Mouse (Mus musculus): ENCODE measurements at regions not wholly inside any gene's neighbourhood (a gene's known extent, or its start where the extent isn't known, plus 50 kb on each side); places are given as distances from the start of the nearest gene placed in this dataset.

DNA sequence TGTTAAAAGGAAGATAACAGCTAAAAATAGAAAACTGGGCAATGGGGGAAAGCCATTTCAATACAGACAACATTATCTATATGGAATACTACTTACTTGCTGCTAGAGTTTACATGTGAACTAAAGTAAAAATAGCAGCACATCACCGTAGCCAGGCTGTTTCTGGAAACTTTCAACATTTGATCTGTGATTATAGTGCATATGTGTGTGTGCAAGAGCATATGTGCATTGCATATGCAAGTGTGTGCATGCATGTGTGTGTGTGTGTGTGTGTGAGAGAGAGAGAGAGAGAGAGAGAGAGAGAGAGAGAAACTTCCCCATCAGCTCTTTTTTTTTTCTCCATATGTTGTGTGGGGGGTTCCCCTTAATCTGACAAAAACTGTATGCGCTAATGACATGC, 317.7 kb downstream of the Gsdmc2 start:
- TF ChIP-seq POLR2A (IDR thresholded peaks at IDR 0.05; ENCODE audit: low read depth, low read length), result no peak
- TF ChIP-seq CTCF (IDR thresholded peaks at IDR 0.05; ENCODE audit: extremely low read depth, insufficient read depth, insufficient read length, insufficient replicate concordance), result no peak

Data from spleen, adult 2 months (tissue).